Mouse (Mus musculus) large intestine, adult 2 months (tissue): ENCODE data around the gene Orc3. TPM values are rescaled to one million over a fixed set of nuclear protein-coding genes. Genes with fewer than 3 reads are reported as not detected.
A peak's percentile ranks its signal among the peaks of the same experiment; 100 is the strongest.
"Not testable (repeated sequence)": the region's sequence is repeated elsewhere in the genome, so short reads cannot be mapped to it uniquely, and the experiment has no call there.

Source experiments
- DNase-seq: peaks from one replicate; pipeline ENCODE4 v3.0.0-alpha.2; 2012; ENCODE audit warnings: low read depth, low spot score
- WGBS: fragments of 180-500 bp; shearing (Covaris S2); methylation state at CpG from one replicate; pipeline ENCODE4 v1.1.7; 2018; 5-methylcytosine and 5-hydroxymethylcytosine counted together
- polyA plus RNA-seq: library from polyadenylated mRNA; depleted of rRNA; stranded (reverse); fragments of >200 nt; gene quantifications from 2 replicates; pipeline ENCODE4 v1.2.3, GENCODE M21; 2012

The Orc3 gene
- polyA plus RNA-seq, 1 experiment = 8.9 TPM

DNA sequence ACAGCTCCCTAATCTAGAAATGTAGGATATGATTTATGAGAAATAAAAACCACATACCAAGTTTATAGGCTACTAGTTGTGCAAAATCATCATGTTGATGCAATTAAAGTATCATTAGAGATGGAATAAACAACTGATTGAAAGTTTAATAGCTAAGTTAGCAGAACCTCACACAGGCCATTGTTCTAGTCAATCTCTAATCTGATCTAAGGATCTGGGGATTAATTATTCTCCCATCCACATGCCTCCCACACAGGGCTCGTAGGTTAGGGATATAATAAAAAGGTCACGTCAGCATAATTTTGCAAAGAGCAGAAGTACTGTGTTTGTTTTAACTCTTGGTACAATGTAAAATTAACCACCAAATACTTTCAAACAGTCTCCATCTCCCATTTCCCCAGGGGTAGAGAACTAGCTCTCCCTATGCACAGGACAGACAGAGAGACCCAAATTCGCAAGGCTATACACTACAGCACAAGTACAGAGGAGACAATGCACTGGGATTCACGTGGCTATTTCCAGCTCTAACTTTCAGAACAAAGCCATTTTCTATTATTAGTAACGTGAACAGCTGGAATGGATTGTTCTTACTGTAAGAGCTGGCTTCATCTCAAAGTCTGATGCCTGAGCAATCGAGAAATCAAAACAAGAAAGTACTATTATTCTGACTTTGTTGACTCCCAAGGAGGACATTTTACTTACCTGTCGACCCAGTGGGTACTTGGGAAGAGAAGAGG is 29.7 kb downstream of the Orc3 start:
- 71% methylated on average over 7 of the region's 7 CpGs for WGBS

DNA sequence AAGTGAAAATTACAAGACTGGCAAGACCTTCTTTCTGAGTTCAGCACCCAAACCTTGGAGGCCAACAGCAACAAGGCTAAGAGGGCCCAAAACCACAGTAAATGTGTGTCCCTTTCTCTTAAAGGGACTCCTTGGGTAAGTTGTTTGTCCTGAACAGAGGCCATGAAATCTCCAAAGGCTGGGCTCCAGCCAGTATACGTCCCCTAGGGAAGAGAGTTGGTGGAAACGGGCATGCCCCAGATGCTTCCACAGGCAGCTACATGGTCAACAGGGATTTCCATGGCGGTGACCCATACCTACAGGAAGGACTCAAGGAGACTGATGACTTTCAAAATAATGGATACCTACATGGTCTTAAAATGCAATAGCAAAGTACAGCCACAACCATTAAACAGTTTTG is 31.3 kb downstream of the Orc3 start:
- no peak for DNase-seq
- WGBS = 91% methylated on average over 3 of the region's 3 CpGs

More for the DNA sequence above, 29.7 kb downstream of the Orc3 start:
- DNase-seq = no peak

DNA sequence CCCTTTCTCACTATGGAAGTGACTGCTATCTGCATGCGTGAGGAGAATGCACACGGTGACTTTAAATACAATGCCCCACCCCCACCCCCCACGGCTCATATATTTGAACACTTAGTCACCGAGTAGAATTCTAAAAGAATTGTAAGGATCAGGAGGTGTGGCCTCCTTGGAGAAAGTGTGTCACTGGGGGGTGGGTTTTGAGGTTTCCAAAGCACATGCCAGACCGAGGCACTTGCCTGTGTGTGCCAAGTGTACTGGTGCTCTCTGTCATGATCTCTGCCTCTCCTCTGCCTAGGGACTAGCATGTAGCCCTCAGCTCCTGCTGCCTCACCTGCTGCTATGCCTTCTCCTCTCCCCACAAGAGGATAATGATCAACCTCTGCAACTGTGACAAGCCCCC is 32.3 kb downstream of the Orc3 start:
- WGBS = 65% methylated on average over 5 of the region's 5 CpGs
- DNase-seq = no peak

DNA sequence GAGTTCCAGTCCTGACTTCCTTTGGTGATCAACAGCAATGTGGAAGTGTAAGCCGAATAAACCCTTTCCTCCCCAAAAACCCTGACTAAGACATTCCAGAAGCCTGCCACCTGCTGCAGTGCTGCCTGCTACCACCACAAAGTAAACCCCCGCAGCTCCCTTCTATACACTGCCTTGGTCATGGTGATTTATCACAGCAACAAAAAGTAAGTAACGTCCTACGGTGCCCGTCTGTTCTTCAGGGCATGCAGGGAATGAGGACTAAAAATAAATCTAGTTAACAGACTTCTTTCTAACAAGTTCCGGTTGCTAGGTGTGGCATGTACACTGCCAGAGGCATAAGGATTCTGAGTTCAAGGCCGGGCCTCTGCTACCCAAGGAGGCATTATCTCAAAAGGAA is 32.8 kb downstream of the Orc3 start:
- 77% methylated on average over 7 of the region's 7 CpGs for WGBS
- no peak for DNase-seq

DNA sequence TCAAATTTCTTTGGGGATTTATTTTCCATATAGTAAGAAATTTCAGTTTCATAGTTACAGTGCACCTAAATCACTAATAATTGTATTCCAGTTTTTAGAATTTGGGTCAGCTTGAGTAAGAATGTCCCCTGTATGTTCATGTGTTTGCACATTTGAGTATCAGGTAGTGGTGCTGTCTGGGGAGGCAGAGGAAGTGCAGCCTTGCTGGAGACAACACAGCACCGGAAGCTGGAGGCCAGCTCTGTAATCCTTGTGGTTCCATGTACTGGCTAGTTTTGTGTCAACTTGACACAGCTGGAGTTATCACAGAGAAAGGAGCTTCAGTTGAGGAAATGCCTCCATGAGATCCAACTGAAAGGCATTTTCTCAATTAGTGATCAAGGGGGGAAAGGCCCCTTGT is 33.3 kb downstream of the Orc3 start:
- not testable (repeated sequence) for DNase-seq
- WGBS = 63% methylated on average over 1 of the region's 1 CpGs

DNA sequence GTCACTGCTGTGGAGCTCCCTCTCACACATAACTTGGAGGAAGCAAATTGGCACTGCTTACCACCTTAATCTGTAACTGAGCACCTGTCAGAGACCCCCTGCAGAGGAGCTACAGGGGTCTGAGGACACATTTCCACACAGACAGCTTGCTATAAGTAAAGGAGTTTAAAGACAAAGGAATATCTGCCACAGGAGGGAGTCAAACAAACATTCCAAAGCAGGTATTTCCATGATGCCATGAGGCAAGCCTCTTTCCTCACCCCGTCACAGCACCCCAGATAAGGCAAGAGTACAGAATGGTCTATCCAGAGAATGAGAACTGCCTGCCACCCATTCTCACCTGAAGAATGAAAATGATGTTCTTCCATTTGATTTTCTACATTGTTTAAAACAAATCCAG is 35.5 kb downstream of the Orc3 start:
- 87% methylated on average over 1 of the region's 1 CpGs for WGBS
- no peak for DNase-seq

DNA sequence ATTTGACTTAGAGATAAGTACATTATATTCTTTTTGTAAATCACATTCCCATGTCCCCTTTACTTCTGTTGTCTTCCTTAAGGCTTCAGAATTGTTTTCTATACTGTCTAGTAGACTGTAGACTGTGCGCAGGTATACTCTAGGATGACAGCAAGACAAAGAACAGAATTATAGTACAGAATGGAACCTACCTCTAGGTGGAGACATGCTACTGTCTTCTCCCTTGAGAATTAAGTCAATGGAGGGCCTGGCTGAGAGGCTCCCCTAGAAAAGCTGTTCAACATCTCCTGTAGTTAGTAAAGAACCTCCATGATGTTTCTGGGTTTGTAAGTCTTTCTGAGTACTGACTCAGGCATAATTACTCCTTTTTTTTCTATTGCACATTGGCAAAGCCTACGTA is 37.7 kb downstream of the Orc3 start:
- no peak for DNase-seq
- 95% methylated on average over 2 of the region's 2 CpGs for WGBS

DNA sequence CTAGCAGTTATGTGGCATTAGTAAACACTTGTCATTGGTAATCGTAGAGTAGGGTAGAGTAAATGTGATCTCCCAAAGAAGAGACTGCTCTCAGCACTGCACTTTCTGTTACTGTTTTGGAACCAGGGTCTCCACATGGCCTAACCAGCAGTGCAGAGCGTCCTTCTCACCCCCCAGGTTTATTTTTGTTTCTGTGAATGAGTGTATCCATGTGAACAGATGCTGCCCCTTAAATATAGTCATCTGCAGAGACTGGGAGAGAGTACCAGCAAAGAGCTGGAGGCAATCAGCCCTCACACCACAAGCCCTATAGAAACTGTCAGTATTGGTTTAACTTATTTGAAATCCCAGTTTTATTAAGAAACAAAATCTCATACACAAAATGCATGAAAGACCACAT is 41.9 kb downstream of the Orc3 start:
- 71% methylated on average over 2 of the region's 2 CpGs for WGBS
- DNase-seq = no peak

DNA sequence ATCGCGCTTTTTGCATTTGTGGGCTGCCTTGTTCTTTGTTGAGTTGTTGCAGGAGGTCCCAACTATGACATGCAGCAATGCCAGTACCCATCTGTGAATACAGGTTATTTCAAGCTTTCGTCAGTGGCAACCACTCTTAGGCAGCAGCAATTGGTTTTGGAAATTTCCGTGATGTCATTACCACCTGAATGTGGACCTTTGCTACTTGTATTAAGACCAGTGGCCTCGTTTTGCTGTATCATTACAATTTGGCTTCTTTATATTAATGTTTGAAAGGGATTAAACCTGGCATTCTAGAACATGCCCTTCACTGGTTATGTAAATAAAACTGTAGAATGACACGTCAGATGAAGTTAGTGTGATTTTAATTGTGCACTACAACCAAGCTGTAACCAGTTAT is 48.5 kb downstream of the Orc3 start:
- 82% methylated on average over 6 of the region's 6 CpGs for WGBS
- no peak for DNase-seq

DNA sequence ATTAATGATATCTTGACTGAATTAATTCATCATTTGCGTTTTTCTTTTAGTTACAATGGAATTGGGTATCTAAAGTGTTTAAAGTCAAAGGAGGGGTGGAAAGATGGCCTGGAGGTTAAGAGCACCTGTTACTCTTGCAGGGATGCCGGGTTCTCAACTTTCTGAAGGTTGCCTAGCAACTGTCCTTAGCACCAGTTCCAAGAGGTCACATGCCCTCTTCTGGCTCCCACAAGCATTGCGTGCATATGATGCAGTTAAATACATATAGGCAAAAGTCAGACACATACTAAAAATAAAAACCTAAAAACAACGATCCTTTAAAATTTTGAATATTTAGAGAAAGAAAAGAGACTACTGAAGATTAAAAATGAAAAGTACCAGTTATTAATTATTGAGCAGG is 53.8 kb downstream of the Orc3 start:
- 64% methylated on average over 4 of the region's 4 CpGs for WGBS
- no peak for DNase-seq

DNA sequence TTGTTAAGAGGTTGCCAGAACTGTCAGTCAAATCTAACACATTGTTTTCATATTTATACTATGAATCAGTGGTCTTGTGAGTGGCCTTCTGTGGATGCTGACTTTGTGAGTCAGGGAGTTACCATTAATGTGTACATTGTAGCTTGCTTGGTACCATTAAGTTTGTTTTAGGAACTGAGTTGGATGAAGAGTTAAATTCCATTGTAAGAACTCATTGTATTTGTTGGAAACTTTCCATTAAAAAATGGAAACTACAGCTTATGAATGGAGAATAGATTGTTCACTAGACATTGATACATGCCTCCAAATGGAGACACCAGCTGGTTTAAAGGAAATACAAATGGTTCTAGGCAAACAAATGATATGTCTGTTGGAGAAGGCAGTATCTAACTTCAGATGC is 58.6 kb downstream of the Orc3 start:
- DNase-seq = no peak

DNA sequence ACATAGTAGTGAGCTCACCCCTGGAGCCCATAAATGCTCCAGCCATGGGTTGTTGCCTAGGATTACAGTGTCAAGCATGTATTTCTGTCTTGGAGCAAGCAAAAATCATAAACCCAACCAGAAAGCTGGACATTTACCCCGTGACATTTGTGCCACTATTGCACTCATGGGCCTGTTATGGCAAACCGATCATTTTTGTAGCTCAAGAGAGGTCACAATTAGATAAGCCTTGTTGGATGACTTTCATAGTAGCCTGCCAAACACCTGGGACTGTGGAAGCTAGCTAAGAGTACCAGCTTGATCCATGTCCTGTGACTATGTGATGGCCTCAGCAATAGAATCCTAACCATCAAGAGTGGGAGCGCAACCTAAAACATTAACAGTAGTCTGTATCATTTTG is 59.1 kb downstream of the Orc3 start:
- 82% methylated on average over 3 of the region's 3 CpGs for WGBS
- no peak for DNase-seq

DNA sequence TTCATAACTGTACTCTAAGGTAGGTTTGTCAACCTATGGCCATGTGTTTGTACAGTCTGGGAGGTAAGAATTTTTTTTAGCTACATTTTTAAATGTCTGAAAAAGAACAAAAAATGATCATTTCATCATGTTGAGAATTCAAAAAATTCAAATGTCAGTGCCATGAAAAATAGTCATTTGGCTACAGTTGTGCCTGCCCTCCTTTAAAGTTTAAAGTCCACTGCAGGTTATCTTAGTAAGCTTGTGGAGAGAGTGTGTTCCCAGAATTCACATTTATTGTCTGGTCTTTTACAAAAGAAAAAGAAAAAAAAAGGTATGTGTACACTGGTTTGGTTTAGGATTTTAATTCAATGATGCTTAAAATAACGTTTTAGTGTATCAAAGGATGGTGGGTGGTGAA is 60.1 kb downstream of the Orc3 start:
- DNase-seq = no peak
- 9% methylated on average over 1 of the region's 1 CpGs for WGBS

DNA sequence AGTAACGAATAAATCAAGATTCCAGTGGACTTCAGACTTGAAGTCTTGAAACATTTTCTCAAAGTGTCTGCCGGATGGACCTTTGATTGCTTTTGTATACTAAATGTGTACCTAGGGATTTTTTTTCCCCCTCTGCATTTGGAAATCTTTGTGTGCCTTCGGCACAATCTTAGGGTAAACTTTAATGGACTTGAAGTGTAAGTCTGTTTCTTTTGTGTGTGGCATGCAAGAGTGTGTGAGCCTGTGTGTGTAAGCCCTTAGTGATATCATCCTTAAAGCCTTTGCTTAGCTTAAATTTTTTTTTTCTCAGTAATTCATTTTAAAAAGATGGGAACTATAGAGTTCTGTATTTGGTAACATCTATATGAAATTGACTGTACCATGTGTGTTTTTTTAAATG is 62.8 kb downstream of the Orc3 start:
- 2% methylated on average over 3 of the region's 3 CpGs for WGBS
- peak; percentile 14 for DNase-seq

DNA sequence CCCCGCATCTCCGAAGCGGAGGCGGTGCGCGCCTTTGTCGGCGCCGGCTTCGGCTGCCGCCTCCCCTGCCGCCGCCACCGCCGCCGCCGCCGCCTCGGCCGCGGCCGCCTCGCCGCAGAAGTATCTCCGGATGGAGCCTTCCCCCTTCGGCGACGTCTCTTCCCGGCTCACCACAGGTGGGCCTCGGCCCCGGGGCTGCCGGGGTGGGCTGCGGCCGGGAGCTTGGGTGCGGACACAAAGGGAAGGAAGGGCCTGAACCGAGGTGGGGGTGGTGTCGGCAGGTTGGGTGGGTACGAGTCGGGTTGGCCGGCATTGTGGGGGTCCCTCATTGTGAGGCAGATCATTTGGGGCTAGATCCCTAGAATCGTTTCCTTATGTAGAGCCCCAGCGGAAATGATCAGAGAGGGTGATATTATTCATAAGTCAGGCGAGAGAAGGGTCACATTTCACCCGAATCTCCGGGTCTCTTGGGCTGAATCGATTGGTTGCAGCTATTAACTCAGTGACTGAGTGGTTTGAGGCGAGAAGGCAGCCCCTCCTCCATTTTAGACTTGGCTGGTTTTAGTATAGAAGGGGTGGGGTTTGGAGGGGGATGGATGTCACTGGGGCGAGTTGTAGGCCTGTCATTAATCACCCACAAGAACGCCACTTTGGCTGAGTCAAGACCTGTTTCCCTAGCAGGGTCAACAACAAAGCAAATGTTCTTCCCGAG is 63.5 kb downstream of the Orc3 start:
- peak; percentile 14 for DNase-seq

DNA sequence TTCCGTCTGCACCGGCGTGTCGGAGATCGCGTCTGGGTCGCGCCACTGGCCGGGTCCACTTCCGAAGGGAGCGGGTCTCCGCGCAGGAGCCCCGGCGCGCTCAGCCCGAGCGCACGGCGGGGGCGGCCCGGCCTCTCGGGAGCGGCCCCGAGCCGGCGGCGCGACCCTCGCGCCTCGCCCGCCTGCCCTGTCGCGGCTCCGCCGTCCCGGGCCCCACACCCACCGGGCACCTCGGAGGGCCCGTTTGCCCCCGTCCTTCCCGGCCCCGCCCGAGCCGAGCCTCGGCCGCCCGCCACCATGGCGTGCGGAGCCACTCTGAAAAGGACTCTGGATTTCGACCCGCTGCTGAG is 64.0 kb downstream of the Orc3 start, which contains the start of gene Akirin2:
Akirin2 (plus strand) TSS at position 190 of the 350 bp plus-strand sequence.
- 1% methylated on average over 53 of the region's 53 CpGs for WGBS
- no peak for DNase-seq

More for the DNA sequence above, 63.5 kb downstream of the Orc3 start:
- under 1% methylated on average over 50 of the region's 50 CpGs for WGBS

DNA sequence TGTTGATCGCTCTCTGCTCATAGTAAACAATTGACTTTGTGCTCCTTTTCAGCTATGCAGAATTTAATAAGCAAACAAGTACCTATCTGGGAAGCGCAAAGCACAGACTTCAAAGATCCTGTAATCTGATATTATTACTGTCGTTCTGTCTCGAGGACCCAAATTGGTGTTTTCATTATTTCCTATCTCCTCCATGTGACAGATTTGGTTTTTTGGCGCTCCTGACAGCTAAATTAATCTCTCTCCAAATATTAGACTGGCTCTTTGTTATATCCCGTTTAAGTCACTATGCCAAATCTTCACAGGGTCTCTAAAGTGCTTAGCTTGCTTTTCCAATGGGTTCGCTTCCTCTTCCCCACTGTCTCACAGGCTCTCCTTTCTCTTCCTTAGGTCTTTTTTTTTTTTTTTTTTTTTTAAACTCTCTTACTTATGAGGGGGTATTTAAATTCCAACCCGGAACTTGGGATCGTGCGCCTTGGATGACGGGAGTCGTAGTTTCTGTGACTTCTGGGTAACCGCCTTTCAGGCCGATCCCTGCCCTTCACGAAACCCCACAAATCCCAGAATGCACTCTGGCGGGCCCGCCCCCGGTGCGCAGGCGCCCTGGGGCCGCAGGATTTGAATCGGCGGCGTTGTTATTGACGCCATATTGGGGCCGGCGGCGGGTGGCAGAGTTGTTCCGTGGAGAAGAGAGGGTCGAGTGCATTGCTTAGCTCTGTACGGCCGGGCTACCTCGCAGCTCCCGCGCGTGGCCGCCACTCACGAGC is 64.6 kb downstream of the Orc3 start:
- peak; percentile 97 for DNase-seq
- whole genome bisulfite sequencing = under 1% methylated on average over 38 of the region's 38 CpGs

DNA sequence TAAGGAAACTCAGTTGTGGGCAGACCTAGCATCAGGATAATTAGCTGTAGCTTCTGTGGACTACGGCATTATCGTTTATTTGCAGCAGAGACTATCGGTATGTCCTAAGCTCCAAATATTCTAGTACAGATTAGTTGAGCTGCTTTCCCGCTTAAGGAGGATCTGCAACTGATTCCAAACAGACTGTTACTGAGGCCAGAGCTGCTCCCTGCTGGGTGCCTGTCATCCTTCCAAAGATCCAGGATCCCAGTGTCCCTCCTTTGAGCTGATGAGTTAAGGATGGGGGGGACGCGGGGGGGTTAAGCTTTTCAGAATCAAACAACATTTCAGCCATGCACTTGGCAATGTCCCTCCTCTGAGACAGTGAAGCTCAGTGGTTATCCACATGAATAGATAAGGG is 84.8 kb downstream of the Orc3 start:
- 80% methylated on average over 6 of the region's 6 CpGs for WGBS
- DNase-seq = no peak

DNA sequence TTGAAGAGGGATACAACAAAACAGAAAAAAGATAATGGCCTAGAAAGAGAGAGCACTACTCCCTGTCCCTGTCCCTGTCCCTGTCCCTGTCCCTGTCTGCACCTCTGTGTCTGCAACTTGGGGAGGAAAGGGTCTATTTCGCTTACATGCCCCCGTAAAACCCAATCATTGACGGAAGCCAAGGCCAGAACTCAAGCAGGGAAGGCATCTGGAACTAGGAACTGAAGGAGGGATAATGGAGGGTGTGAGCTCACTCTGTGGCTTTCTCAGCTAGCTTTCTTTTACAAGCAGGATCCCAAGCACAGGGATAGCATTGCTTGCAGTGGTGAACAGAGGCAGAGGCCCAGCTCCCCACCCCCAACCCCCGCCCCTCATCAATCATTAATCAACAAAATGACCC is 85.4 kb downstream of the Orc3 start:
- no peak for DNase-seq
- 28% methylated on average over 4 of the region's 4 CpGs for WGBS

DNA sequence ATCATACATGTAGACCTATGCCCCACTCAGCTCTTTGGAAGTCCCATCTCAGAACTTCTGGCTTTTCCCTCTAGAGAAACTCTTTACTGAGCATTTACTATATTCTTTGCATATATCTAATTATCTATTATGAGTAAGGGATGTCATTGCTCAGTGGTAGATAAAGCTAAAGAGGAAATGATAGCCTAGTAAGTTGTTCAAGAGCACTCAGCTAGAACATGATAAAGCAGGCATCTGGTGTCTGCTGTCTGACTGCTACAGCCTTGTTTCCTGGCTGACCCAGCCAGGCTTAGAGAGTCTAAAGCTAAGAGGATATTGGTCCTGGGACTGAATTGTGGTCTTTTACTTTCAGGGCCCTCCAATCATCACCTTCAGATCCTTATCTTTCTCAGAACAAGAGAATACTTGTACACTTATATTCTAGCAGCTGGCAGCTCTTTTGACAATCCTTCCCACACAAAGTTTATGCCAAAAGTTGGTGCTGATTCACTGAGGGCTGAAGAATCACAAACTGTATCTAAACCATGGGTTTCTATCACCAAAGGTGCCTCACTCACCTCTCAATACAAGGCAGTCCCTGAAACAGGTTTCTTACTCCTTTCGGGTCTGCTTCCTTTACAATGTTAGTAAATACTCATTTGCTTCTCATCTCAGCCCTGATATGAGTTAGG is 86.2 kb downstream of the Orc3 start:
- DNase-seq = no peak
- 54% methylated on average over 1 of the region's 1 CpGs for WGBS
